Mouse (Mus musculus) fat pad, adult 2 months (tissue): Measurements from ENCODE around the gene Reg3g.
"Not testable (repeated sequence)": the region's sequence is repeated elsewhere in the genome, so short reads cannot be mapped to it uniquely, and the experiment has no call there.

ENCODE experiments used
- DNase-seq: peaks from one replicate; pipeline ENCODE4 v3.0.0-alpha.2; 2011; ENCODE audit warnings: low read depth, low spot score; ENCODE audit errors: extremely low read depth

Reg3g gene

GRCm38 (mm10) chr6:78468772-78469171 lies at the start of gene Reg3g:
Gene Reg3g, minus strand, starts transcription at chr6:78468872.
- DNase-seq, result no peak

DNA sequence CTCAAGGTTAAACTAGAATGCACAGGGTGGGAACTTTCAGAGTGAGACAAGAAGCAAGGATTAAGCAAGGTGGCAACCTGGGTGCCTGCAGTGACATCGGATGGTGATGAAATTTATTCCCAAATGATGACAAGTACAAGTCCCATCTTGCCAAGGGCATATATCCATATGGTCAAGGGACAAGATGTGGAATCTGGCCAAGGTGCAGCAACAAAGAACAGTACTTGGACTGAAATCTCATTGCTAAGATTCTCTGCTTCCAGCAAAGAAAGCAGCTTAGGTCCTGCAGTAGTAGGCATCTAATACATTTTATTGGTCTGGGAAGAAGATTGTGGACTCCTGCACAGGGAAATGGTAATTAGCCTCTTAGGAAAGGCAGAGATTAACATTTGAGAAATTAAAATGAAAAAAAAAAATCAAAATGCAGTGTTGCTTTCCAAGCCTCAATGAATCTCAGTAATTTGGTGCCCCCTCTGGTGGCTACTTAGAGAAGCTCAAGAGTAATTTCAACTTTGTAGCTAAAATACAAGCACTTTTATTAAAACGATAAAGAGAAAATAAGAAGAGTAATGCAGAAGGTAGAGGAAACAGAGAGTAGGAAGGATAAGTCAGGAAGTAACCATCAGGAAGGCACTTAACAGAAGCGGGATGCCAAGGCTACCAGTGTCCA lies 47.2 kb upstream of the Reg3g start:
- DNase-seq, result no peak

- no peak for DNase-seq
Measured at GRCm38 (mm10) chr6:78512833-78513232, 44.2 kb upstream of the Reg3g start.

DNA sequence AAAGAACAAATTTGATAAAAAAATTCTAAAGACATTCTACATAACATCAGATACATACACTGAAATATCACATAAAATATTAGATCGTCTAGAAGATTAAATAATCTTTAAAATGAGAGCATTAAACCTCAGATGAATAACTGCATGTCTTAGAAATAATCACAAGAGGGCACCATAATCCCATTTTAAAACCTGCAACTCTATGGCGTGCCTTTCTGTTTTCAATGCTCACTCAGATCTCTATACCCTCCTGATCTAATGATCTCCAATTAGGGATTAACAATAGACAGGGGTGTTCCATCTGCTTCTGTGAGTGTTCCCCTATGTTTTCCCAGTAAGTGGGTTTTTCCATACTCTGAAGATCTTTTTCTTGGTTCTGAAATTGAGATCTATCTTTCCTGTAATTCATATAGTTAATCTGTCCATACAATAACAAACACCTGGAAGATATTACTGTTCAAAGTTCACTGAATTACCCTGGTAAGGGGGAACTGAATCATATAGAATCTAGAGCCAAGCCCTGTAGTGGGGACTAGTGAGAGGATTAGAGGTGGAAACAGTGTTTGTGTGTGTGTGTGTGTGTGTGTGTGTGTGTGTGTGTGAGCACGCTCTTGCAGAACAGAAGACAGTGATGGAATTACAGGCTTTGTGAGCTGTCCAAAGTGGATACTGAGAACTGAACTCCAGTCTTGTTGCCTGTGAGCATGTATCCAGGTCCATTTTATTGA lies 41.7 kb upstream of the Reg3g start:
- no peak for DNase-seq

GRCm38 (mm10) chr6:78505745-78506144 lies 37.1 kb upstream of the Reg3g start:
- no peak for DNase-seq

GRCm38 (mm10) chr6:78494633-78495032 lies 26.0 kb upstream of the Reg3g start:
- no peak for DNase-seq

- DNase-seq, result no peak
Measured at GRCm38 (mm10) chr6:78469287-78469686, 615 bp upstream of the Reg3g start.

- DNase-seq, result no peak
Measured at GRCm38 (mm10) chr6:78463266-78463665, 5.4 kb downstream of the Reg3g start.

GRCm38 (mm10) chr6:78462360-78462759 lies 6.3 kb downstream of the Reg3g start:
- DNase-seq, result no peak

DNA sequence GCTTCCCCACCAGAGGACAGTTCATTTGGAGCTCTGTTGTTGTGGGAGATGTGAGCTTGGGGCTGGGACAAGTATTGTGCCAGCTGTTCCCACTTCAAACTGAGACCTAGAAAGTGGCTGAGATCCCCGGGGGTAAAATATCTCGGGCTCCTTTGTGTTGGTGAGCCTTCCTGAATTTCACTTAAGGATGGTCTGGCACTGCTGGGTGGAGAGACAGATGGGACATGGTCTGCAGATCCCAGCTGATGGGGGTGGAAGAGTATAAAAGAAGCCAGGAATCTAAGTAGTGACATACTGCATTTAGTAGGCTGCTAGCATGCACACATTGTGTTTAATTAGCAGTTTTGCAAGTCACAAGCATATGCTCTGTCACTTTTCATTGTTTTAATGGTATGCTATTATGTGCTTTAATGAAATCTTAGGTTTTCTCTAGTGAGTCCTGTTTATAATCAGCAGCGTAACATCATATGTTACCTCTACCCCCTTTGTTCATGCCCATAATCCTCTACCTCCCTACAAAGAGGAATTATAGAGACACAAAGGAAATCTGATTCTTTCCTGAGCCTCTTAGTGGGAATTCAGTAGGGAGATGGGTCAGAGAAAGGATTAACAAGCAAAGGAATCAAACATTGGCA lies 8.4 kb downstream of the Reg3g start:
- DNase-seq, result no peak

DNA sequence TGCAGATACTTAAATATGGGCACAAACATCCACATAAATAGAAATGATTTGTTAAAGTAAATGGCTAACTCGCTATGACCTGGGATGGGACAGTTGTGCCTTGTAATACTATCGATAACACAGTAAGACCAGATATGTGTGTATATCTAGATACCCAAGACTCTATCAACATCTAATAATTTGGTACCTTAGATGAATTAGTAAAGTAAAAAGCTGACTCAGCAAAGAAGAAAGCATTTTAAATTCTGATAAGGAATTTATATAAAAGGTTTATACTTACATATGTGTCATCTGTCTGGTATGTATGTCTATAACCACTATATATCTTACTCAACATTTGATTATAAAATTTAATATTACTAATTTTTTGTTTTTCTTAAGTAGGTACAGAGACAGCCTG lies 15.9 kb downstream of the Reg3g start:
- DNase-seq, result no peak

DNA sequence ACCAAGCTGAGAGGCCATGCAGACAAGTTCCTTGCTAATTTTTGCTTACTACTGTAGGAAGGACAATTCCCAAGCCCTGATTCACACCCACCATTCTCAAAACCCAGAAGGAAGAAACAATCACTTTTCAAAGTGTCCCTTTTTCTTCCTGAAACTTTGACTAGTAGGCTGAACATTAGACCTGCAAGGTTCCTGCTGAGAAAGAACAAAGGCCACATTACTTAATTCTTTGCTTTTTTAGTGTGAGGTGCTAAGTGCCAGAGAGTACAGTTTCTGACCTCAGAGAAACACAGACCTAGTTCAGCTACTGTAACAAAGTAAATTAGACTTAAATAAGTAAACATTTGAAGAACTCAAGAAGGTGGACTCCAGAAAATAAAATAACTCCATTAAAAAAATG lies 20.3 kb downstream of the Reg3g start:
- no peak for DNase-seq

- DNase-seq, result no peak
Measured at GRCm38 (mm10) chr6:78447202-78447601, 21.5 kb downstream of the Reg3g start.

- DNase-seq, result no peak
Measured at GRCm38 (mm10) chr6:78425497-78425896, 43.2 kb downstream of the Reg3g start.

GRCm38 (mm10) chr6:78422411-78422810 lies 46.3 kb downstream of the Reg3g start, which contains the start of gene Reg1:
Gene Reg1, plus strand, starts transcription at chr6:78422711.
- not testable (repeated sequence) for DNase-seq
